Mouse (Mus musculus) urinary bladder, adult 18-20 months (tissue): ENCODE measurements around the gene Plekhm1.
"Not testable (repeated sequence)": the region's sequence is repeated elsewhere in the genome, so short reads cannot be mapped to it uniquely, and the experiment has no call there.

ENCODE experiments used
- DNase-seq, 2 experiments: peaks; one replicate each; pipeline ENCODE4 v3.0.0; 2022; ENCODE audit warnings: low spot score in 2 of 2, mixed read lengths in 2 of 2

Gene Plekhm1

GRCm38 (mm10) chr11:103340130-103340529 lies 72.4 kb downstream of the Plekhm1 start:
- DNase-seq, result no peak

DNA sequence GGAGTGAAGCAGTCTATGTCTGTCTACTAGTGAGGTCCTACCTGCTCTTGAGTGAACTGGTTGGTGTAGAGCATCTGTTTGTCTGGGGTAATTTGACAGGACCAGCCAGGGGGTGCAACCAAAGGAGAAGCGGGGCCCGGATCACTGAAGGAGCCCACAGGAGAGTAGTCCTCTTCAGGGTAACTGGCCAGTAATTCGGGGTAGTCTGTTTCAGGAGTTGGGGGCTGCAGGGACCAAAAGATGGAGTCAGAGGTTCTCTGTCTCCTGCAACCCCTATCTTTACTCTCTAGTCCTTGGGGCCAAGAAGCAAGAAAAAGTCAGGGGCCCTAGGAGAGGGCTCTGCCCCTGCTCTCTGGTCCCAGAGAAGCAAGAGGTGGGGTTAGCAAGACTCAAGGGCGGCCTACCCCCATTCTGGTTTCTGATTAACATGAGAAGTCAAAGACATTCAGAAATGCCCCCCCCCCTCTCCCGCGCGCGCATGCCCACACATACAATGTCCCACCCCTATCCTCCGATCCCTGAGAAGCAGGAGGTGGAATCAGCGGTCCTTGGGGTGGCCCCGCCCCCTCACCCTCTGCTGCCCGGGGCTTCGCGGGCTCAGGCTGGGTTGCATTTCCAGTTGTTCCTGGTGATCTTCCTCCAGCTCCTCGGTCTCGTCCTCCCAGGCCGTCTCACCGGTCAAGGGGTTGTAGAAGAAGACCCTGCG lies 72.9 kb downstream of the Plekhm1 start:
- DNase-seq, result no peak

DNA sequence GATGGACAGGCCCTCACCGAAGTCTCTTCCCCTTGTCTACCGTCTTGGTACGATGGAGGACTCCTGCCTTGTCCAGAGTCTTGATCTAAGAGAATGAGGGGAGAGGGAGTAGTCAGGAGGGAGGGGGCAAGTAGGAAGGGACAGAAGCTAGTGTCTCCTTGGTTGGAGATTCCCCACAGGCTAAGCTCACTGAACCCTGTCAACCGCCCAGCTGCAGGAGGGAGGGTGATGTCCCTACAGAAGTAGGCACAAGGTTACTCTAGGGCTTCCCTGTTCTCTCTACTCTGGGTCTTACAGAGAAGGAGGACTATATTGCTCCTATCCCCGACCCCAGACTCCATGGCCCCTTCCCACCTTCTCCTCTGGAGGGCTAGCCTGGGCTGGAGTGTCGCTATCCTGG lies 73.8 kb downstream of the Plekhm1 start:
- no peak for DNase-seq

- no peak for DNase-seq
Measured at GRCm38 (mm10) chr11:103338119-103338518, 74.4 kb downstream of the Plekhm1 start.

DNA sequence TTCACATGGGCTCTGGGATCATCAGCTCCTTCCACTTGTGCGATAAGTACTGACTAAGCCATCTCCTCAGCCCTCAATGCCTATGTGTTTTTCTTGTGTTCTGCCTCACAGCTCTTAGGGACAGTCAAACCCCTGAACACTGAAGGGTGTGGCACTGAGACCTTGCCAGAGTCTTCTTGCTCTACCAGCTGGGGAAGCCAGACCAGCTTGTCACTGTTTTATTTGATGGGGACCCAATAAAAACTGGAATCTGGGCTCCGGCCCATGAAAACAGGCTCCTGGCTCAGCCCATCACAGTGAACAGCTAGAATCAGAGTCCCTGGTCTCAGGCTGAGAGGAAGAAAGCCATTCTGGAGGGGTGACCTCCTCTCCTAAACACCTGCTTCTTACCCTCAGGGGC lies 75.3 kb downstream of the Plekhm1 start:
- peak in 1 of 2 experiments; percentile 64 for DNase-seq

DNA sequence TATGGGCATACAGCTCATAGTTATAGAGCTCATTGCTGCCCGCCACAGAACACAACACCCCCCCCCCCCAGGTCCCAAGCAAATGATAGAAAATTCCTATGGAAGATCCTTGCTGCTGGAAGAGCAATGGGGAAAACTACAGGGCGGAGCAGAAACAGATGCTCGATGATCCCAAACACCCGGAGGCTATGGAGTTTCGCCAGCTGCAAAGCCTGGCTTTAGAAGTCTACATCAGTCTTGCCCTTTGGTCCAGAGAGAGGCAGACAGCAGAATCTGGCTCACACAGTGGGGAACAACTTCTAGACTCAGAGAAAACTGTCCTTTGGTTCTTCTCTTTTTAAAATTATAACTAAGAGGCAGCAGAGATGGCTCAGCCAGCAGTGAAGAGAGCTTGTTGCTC lies 76.9 kb downstream of the Plekhm1 start:
- DNase-seq, result no peak

- DNase-seq, result peak in 1 of 2 experiments; percentile 74
Measured at GRCm38 (mm10) chr11:103334925-103335324, 77.6 kb downstream of the Plekhm1 start.

DNA sequence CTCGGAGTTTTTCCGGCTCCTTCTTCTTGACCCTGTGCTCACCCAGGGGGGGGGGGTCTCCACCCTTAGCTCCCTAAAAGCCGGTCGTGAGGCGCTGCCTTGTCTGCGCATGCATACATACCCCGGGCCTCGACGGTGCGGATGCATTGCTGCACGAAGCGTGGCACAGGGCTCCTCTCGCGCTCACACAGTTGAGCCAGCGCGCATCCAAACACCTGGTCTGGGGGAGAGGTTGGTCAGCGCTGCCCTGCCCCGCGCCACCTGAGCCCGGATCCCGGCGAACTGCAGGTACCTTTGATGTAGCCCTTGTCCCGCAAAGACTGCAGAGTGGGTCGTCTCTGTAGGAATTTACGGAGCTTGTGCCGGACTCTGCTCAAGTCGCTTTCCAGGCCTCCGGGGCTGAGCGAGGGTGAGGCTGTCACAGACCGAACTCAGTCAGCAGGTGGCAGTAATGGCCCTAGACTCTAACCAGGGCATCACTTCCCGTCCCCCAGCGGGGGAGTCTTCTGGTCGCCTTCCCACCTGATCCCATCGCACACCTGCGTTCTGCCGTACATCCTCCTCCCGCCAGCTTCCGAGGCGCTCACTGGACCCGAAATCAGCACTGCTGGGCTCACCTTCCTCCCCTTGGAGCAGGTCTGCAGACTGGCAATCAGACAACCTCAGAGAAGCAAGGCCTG lies 78.6 kb downstream of the Plekhm1 start:
- DNase-seq, result no peak

GRCm38 (mm10) chr11:103332890-103333651 lies 79.4 kb downstream of the Plekhm1 start:
- no peak for DNase-seq

DNA sequence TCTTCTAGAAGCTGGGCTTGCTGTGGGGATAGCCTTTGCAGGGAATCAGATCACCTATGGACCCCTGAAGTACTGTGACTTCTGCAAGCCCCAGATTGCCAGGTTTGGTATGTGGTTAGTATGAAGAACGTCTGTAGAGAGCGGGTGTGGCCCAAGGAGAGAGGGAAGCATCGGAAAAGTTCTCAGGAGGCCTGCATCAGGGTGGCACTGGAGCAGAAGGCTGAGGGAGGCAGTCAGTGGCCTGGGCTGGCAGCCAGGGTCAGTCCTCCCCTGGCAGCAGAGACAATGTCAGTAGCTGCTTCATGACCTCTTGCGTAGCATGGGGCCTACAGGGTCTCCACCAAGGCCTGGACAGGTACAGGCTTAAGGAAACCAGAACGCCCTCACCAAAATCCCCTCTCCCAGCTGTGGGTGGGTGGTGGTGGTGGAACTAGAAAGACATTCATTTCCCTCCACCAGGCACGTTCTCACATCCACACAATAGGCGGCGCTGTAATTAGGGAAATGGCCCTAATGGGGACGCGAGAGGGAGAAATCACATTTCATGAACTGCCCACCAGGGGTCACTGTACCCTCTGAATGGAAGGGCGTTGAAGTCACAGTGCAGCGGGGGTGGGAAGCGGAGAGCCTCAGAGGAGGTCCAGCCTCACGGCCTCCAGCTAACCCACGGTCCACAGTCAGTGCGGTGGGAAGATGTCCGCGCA lies 80.1 kb downstream of the Plekhm1 start:
- peak in 1 of 2 experiments; percentile 61 for DNase-seq

GRCm38 (mm10) chr11:103331502-103332185 lies 80.8 kb downstream of the Plekhm1 start:
- DNase-seq, result no peak

DNA sequence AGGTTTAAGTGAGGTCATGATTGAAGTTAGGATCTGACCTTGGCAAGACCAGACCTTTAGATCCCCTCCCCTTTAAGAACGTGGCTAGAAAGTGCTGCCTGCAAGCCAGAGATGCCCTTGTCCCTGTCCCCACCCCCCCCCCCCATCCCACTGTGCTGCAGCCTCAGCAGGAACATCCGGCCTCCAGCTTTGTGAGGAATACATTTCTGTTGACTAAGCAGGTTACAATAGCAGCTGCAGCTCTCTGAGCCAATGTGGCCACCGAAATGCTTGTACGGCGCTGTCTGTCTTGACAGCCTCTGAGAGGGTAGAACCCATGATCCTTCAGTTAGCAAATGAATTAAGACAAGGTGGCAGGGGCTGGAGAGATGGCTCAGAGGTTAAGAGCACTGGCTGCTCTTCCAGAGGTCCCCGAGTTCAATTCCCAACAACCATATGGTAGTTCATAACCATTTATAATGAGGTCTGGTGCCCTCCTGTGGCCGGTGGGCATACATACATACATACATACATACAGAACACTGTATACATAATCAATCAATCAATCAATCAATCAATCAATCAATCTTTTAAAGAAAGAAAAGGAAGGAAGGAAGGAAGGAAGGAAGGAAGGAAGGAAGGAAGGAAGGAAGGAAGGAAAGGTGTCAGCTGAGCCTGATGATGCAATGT lies 81.7 kb downstream of the Plekhm1 start:
- no peak for DNase-seq

DNA sequence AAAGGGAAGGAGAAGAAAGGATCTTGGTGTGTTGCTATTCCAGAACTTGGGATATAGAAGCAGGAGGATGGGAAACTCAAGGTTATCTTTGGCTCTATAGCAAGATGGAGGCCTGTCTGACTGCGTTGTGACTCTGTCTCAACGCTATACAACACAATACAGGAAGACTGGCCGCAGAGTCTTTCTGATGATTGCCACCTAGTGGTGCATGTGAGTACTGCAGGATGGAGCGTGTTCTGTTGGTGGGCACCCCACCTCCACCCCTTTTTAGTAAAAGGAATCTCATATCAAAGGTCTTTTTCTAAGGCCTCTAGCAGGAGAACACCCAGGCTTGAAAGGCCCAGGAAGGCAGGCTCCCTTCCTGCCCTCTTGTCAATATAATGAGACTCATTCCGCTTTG lies 85.5 kb downstream of the Plekhm1 start:
- DNase-seq, result no peak

- no peak for DNase-seq
Measured at GRCm38 (mm10) chr11:103325172-103325571, 87.3 kb downstream of the Plekhm1 start.

DNA sequence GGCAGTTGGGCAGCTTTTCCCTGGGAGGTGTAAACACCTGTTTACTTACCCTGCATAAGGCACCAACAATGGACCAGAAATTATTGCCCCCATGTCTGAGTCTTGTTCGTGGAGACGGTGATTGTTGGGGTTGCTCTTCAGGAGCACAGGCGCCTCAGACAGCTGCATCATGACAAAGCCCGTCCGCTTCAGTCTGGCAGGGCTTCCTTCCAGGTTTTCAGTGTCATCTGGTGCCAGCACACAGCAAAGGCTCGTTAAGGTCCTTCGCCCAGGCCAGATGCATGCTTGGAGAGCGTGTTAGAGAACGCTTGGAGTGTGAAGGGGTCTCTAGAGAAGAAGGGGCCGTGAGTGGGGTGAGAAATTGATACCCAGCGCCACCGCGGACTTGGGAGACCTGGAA lies 87.8 kb downstream of the Plekhm1 start:
- no peak for DNase-seq

DNA sequence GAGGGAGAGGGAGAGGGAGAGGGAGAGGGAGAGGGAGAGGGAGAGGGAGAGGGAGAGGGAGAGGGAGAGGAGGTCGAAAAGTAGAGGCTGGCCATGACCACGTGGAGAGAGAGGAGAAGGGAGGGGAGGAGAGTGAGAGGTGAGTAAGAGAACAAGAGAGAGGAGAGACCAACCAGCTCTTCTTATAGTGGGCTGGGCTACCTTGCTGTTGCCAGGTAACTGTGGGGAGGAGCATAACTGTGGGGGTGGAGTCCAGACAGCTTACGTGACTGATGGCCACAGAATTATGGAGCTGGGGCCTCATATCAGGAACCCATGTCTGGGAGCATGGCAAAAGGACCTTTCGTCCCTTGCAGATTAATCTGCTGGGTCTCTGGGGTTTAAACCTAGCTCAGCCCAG lies 89.7 kb downstream of the Plekhm1 start:
- DNase-seq, result not testable (repeated sequence)

- DNase-seq, result no peak
Measured at GRCm38 (mm10) chr11:103320646-103321045, 91.8 kb downstream of the Plekhm1 start.

- no peak for DNase-seq
Measured at GRCm38 (mm10) chr11:103320196-103320595, 92.3 kb downstream of the Plekhm1 start.

GRCm38 (mm10) chr11:103318042-103318441 lies 94.4 kb downstream of the Plekhm1 start:
- DNase-seq, result no peak

DNA sequence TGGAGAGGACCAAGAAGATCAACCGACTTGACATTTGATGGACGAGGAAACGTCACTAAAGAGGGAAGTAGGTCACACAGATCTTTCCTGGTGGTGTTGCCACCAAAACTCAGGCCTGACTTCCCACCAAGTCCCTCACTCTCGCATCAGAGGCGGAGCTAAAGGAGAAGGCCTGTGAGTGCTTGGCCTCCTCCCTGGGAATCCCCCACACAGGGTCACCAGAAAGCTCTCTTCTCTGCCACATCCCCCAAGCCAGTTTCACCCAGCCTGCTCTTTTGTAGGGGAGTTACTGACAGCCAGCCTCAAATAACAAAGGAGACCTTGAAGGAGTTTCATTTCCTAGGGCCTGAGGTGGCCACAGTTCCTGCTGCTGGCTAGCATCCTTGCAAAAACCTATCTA lies 97.1 kb downstream of the Plekhm1 start:
- no peak for DNase-seq
